Mouse (Mus musculus) B cell, adult 2 months (primary cell): ENCODE measurements at regions not wholly inside any gene's neighbourhood (a gene's known extent, or its start where the extent isn't known, plus 50 kb on each side); places are given as distances from the start of the nearest gene placed in this dataset.

Experiments
- DNase-seq, 2 experiments: peaks; one replicate each; pipeline ENCODE4 v3.0.0; 2022

GRCm38 (mm10) chr2:173994301-173995073 lies 81.6 kb upstream of the Stx16 start:
- DNase-seq, result no peak

GRCm38 (mm10) chr2:174004666-174005065 lies 71.4 kb upstream of the Stx16 start:
- no peak for DNase-seq

- no peak for DNase-seq
These were observed 68.1 kb upstream of the Stx16 start for GRCm38 (mm10) chr2:174007976-174008349.

GRCm38 (mm10) chr2:174008350-174009218 lies 67.5 kb upstream of the Stx16 start:
- DNase-seq, result no peak

GRCm38 (mm10) chr2:174010038-174010437 lies 66.1 kb upstream of the Stx16 start:
- DNase-seq, result no peak

- no peak for DNase-seq
These were observed 64.7 kb upstream of the Stx16 start for GRCm38 (mm10) chr2:174011399-174011798.

- DNase-seq, result no peak
These were observed 61.7 kb upstream of the Stx16 start for GRCm38 (mm10) chr2:174014361-174014760.

- DNase-seq, result no peak
These were observed 60.8 kb upstream of the Stx16 start for GRCm38 (mm10) chr2:174015283-174015682.

GRCm38 (mm10) chr2:174016068-174016467 lies 60.0 kb upstream of the Stx16 start:
- no peak for DNase-seq

- no peak for DNase-seq
These were observed 59.1 kb upstream of the Stx16 start for GRCm38 (mm10) chr2:174017042-174017441.

GRCm38 (mm10) chr2:174017596-174017995 lies 58.5 kb upstream of the Stx16 start:
- DNase-seq, result no peak

- DNase-seq, result peak; percentile 14 to 24
These were observed 58.1 kb upstream of the Stx16 start for GRCm38 (mm10) chr2:174018002-174018401.

GRCm38 (mm10) chr2:174018986-174019385 lies 57.1 kb upstream of the Stx16 start:
- DNase-seq, result no peak

- DNase-seq, result no peak
These were observed 56.1 kb upstream of the Stx16 start for GRCm38 (mm10) chr2:174019970-174020369.

GRCm38 (mm10) chr2:174020447-174020846 lies 55.7 kb upstream of the Stx16 start:
- no peak for DNase-seq

GRCm38 (mm10) chr2:174021538-174021937 lies 54.6 kb upstream of the Stx16 start:
- no peak for DNase-seq

- no peak for DNase-seq
These were observed 53.8 kb upstream of the Stx16 start for GRCm38 (mm10) chr2:174022292-174022691.

- no peak for DNase-seq
These were observed 50.8 kb upstream of the Stx16 start for GRCm38 (mm10) chr2:174025181-174025870.
